Mouse (Mus musculus) heart, postnatal 0 days (tissue): ENCODE measurements at regions not wholly inside any gene's neighbourhood (a gene's known extent, or its start where the extent isn't known, plus 50 kb on each side); places are given as distances from the start of the nearest gene placed in this dataset.

Experiments
- CTCF ChIP-seq: IDR thresholded peaks from 2 replicates; pipeline ENCODE4 v1.5.1; 2016; ENCODE audit warnings: antibody characterized with exemption, control low read depth, low read depth
- EP300 ChIP-seq: IDR thresholded peaks from 2 replicates; pipeline ENCODE4 v1.6.1; 2016; ENCODE audit warnings: antibody characterized with exemption, low read depth

DNA sequence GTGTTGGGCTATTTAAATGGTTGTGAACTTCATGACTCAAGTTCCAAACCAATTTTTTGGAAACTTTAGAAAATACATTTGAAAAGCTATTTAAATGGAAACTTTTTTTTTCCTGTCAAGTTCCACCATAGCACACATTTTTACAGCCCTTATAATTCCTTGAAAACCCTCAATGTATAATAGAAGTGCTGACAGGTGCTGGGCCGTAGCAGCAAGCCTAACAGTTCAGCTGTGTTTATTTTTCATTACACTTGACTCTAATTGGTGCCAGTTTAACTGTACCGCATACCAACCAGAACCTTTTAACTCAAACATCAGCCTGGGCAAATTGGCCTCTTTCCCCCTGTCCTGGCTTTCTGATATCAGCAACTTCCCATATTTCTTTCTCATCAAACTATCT, 286.7 kb downstream of the Fam49a start:
- no peak for TF ChIP-seq CTCF
- TF ChIP-seq EP300, result no peak
